Mouse (Mus musculus): ENCODE measurements at regions not wholly inside any gene's neighbourhood (a gene's known extent, or its start where the extent isn't known, plus 50 kb on each side); places are given as distances from the start of the nearest gene placed in this dataset.
"Not testable (repeated sequence)": the region's sequence is repeated elsewhere in the genome, so short reads cannot be mapped to it uniquely, and the experiment has no call there.

- DNase-seq = peak; percentile 9 to 12
These were observed 824.6 kb downstream of the Basp1 start for GRCm38 (mm10) chr15:24588943-24589342.

- no peak for DNase-seq
These were observed 846.6 kb downstream of the Basp1 start for GRCm38 (mm10) chr15:24566981-24567380.

- DNase-seq = no peak
These were observed 856.8 kb downstream of the Basp1 start for GRCm38 (mm10) chr15:24556806-24557205.

GRCm38 (mm10) chr15:24550108-24550507 is 863.5 kb downstream of the Basp1 start:
- DNase-seq = no peak

GRCm38 (mm10) chr15:24530065-24530464 is 883.5 kb downstream of the Basp1 start:
- no peak for DNase-seq

- no peak for DNase-seq
These were observed 886.2 kb downstream of the Basp1 start for GRCm38 (mm10) chr15:24527379-24527778.

- no peak for DNase-seq
These were observed 899.6 kb downstream of the Basp1 start for GRCm38 (mm10) chr15:24513926-24514325.

- DNase-seq = no peak
These were observed 911.5 kb downstream of the Basp1 start for GRCm38 (mm10) chr15:24501907-24502559.

- DNase-seq = no peak
These were observed 927.3 kb downstream of the Basp1 start for GRCm38 (mm10) chr15:24486235-24486634.

GRCm38 (mm10) chr15:24468239-24468638 is 945.3 kb downstream of the Basp1 start:
- DNase-seq = no peak

GRCm38 (mm10) chr15:24457726-24458125 is 955.8 kb downstream of the Basp1 start:
- no peak for DNase-seq

GRCm38 (mm10) chr15:24433083-24433482 is 980.5 kb downstream of the Basp1 start:
- DNase-seq = no peak

GRCm38 (mm10) chr15:24429154-24429553 is 984.4 kb downstream of the Basp1 start:
- DNase-seq = no peak

GRCm38 (mm10) chr15:24422333-24422942 is 991.1 kb downstream of the Basp1 start:
- DNase-seq = no peak

GRCm38 (mm10) chr15:24419736-24420135 is 993.8 kb downstream of the Basp1 start:
- no peak for DNase-seq

GRCm38 (mm10) chr15:24419186-24419585 is 994.4 kb downstream of the Basp1 start:
- no peak for DNase-seq

- DNase-seq = no peak
These were observed 1005.9 kb downstream of the Basp1 start for GRCm38 (mm10) chr15:24407691-24408090.

GRCm38 (mm10) chr15:24405305-24405704 is 1008.3 kb downstream of the Basp1 start:
- DNase-seq = no peak

- no peak for DNase-seq
These were observed 1013.5 kb downstream of the Basp1 start for GRCm38 (mm10) chr15:24400088-24400487.

GRCm38 (mm10) chr15:24358398-24358797 is 1055.2 kb downstream of the Basp1 start:
- DNase-seq = no peak

GRCm38 (mm10) chr15:24348975-24349560 is 1064.5 kb downstream of the Basp1 start:
- DNase-seq = no peak

GRCm38 (mm10) chr15:24335876-24336275 is 1077.7 kb downstream of the Basp1 start:
- DNase-seq = not testable (repeated sequence)

GRCm38 (mm10) chr15:24303123-24303522 is 1110.4 kb downstream of the Basp1 start:
- not testable (repeated sequence) for DNase-seq

- DNase-seq = no peak
These were observed 1116.3 kb downstream of the Basp1 start for GRCm38 (mm10) chr15:24297236-24297635.

Measured in lung, adult 18-20 months (tissue).